Mouse (Mus musculus) brain, embryonic 14.5 days (tissue): ENCODE data around the gene Ccdc6. TPM values are rescaled to one million over a fixed set of nuclear protein-coding genes. Genes with fewer than 3 reads are reported as not detected.

ENCODE experiments used
- DNase-seq: peaks from one replicate; pipeline ENCODE4 v3.0.0-alpha.2; 2011; ENCODE audit warnings: low read depth
- CTCF ChIP-seq: fragments of 200-500 bp; IDR thresholded peaks from 2 replicates; pipeline ENCODE4 v1.5.1; 2012; ENCODE audit warnings: inconsistent platforms, mild to moderate bottlenecking, moderate library complexity, borderline replicate concordance; ENCODE audit not compliant: insufficient read depth, insufficient read length; ENCODE audit errors: extremely low read depth
- POLR2A ChIP-seq: fragments of 200-500 bp; IDR thresholded peaks from 2 replicates; pipeline ENCODE4 v1.6.1; 2012; ENCODE audit warnings: mild to moderate bottlenecking, inconsistent platforms, borderline replicate concordance; ENCODE audit not compliant: poor library complexity, insufficient read depth, insufficient read length, severe bottlenecking; ENCODE audit errors: extremely low read depth
- polyA plus RNA-seq: library from polyadenylated mRNA; depleted of rRNA; stranded (reverse); fragments of >200 nt; gene quantifications from 2 replicates; pipeline ENCODE4 v1.2.3, GENCODE M21; 2012; rRNA removed

Gene Ccdc6
- polyA plus RNA-seq, 1 experiment: 44.2 TPM

GRCm38 (mm10) chr10:70230352-70230751, 133.4 kb downstream of the Ccdc6 start:
- no peak for DNase-seq
- TF ChIP-seq POLR2A (no peak), CTCF (no peak)

- TF ChIP-seq CTCF (no peak), POLR2A (no peak)
- no peak for DNase-seq
Observed at GRCm38 (mm10) chr10:70237936-70238335, 141.0 kb downstream of the Ccdc6 start.

Other genes starting within 250 kb of the Ccdc6 start
- 0.82 and 1.2 TPM in 2 replicates for gene Mrln, start 107.5 kb downstream of the Ccdc6 start, polyA plus RNA-seq
- 1.4 and 2.4 TPM in 2 replicates for gene Slc16a9, start 148.0 kb downstream of the Ccdc6 start, polyA plus RNA-seq